Mouse (Mus musculus) embryonic facial prominence, embryonic 11.5 days (tissue): ENCODE data around the gene Ttyh1. TPM values are rescaled to one million over a fixed set of nuclear protein-coding genes. Genes with fewer than 3 reads are reported as not detected.

ENCODE experiments used
- ATAC-seq: fragments of 200-750 bp; cut with Nextera tagmentation; replicated peaks from 2 replicates; pipeline ENCODE4 v1.8.0; 2017; ENCODE audit warnings: low read depth; ENCODE audit not compliant: insufficient number of reproducible peaks, low FRiP score, low TSS enrichment
- DNase-seq: peaks from one replicate; pipeline ENCODE4 v3.0.0-alpha.2; 2015; ENCODE audit warnings: low spot score
- H3K27ac ChIP-seq: fragments of 300-500 bp; sonication (generic); replicated peaks from 2 replicates; pipeline ENCODE4 v1.5.1; 2014; ENCODE audit warnings: mild to moderate bottlenecking, low read depth, low read length, control low read depth
- H3K27me3 ChIP-seq: fragments of 300-500 bp; sonication (generic); 2 replicates; pipeline ENCODE4 v1.6.1; 2014; ENCODE audit warnings: mild to moderate bottlenecking, low read length, moderate library complexity, mixed read lengths; ENCODE audit not compliant: control insufficient read depth, insufficient read depth
- H3K36me3 ChIP-seq: fragments of 300-500 bp; sonication (generic); replicated peaks from 2 replicates; pipeline ENCODE4 v1.6.1; 2014; ENCODE audit warnings: low read depth, mild to moderate bottlenecking, low read length, moderate library complexity, mixed read lengths; ENCODE audit not compliant: control insufficient read depth, insufficient read depth
- H3K4me1 ChIP-seq: fragments of 300-500 bp; sonication (generic); 2 replicates; pipeline ENCODE4 v1.6.1; 2014; ENCODE audit warnings: low read length, mixed read lengths; ENCODE audit not compliant: control insufficient read depth, insufficient read depth
- H3K4me2 ChIP-seq: fragments of 300-500 bp; sonication (generic); 2 replicates; pipeline ENCODE4 v1.6.1; 2014; ENCODE audit warnings: low read depth, mild to moderate bottlenecking, control low read depth, low read length, moderate library complexity
- H3K4me3 ChIP-seq: fragments of 300-500 bp; sonication (generic); 2 replicates; pipeline ENCODE4 v1.5.1; 2014; ENCODE audit warnings: low read depth, low read length, control low read depth
- H3K9ac ChIP-seq: fragments of 300-500 bp; sonication (generic); replicated peaks from 2 replicates; pipeline ENCODE4 v1.6.1; 2014; ENCODE audit warnings: mild to moderate bottlenecking, control low read depth, low read length
- H3K9me3 ChIP-seq: fragments of 300-500 bp; sonication (generic); replicated peaks from 2 replicates; pipeline ENCODE4 v1.6.1; 2016; ENCODE audit warnings: mild to moderate bottlenecking, low read length, inconsistent platforms, mixed read lengths; ENCODE audit not compliant: control insufficient read depth
- whole genome bisulfite sequencing: fragments of 180-500 bp; shearing (Covaris S2); extraction: QIAGEN DNeasy Blood & Tissue Kit; methylation state at CpG from one replicate; pipeline ENCODE4 v1.1.7; 2014; 5-methylcytosine and 5-hydroxymethylcytosine counted together
- polyA plus RNA-seq: library from polyadenylated mRNA; unstranded; fragments of >200 nt; fragmentation: Nextera tagmentation; extraction: Ambion mirVana; gene quantifications from 2 replicates; pipeline ENCODE4 v1.2.1, GENCODE M21; 2014

The Ttyh1 gene
- polyA plus RNA-seq, 1 experiment from 2014 or later = 8.3 TPM

DNA sequence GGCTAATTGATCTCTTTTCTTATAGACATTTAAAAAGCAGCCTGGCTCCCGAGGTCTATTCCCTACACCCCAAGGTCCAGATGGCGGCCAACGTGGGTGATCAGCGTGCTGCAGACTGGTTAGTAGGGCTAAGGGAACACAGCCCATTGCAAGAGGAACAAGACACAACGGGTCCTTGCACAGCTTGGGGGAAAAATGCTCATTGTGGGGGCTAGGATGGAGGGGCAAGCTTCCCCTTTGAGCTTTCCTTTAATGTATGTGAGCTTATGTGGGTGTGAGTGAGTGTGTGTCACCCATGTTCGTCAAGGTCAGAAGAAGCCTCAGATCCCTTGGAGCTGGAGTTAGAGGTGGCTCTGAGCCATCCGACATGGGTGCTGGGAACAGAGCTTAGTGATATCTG is 19.5 kb downstream of the Ttyh1 start:
- WGBS = 93% methylated on average over 7 of the region's 7 CpGs
- no peak for DNase-seq
- H3K36me3 ChIP-seq = peaks cover 15% of the 10 kb centered on the region

GRCm38 (mm10) chr7:4139391-4139790 is 20.2 kb downstream of the Ttyh1 start:
- Histone ChIP-seq H3K4me1 (no peaks in the 10 kb centered on the region), H3K27ac (no peak overlapping the region), H3K4me2 (no peak overlapping the region), H3K36me3 (peaks cover 19% of the 10 kb centered on the region), H3K9me3 (no peaks in the 10 kb centered on the region), H3K27me3 (no peaks in the 10 kb centered on the region), H3K4me3 (no peak overlapping the region), H3K9ac (no peak overlapping the region)
- ATAC-seq (no peak), DNase-seq (no peak)
- 92% methylated on average over 5 of the region's 5 CpGs for WGBS

More for the DNA sequence above, 19.5 kb downstream of the Ttyh1 start:
- Histone ChIP-seq H3K4me2 (no peak overlapping the region), H3K9me3 (no peaks in the 10 kb centered on the region), H3K4me3 (no peak overlapping the region), H3K27me3 (no peaks in the 10 kb centered on the region), H3K27ac (no peak overlapping the region), H3K4me1 (no peaks in the 10 kb centered on the region), H3K9ac (no peak overlapping the region)
- no peak for ATAC-seq

DNA sequence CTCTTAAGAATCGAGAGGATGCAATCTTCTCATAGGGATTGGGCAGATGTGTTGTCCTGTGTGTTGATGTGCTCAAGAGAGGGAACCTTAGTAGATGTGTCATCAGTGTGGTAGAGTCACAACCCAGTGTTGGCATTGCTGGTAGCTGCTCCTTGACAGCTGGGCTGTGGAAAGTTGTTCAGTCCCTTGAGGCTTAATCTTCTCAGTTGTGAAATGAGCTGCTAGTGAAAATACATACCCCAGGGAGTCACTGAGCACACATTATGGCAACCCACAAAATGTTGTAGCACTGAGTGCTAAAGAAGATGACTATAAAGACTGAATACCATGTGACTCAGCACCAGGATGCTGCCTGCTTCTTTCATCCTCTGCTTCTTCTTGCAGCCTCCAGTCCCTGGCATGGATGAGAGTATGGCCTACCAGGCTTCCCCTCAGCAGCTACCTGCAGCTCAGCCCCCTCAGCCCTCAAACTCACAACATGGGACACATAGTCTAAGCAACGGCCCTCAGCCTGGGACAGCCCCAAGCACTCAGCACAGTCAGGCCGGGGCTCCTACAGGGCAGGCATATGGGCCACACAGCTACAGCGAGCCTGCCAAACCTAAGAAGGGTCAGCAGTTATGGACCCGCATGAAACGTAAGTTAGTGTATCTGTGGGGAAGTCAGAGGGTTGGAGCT is 22.6 kb downstream of the Ttyh1 start:
- no peak for ATAC-seq
- Histone ChIP-seq H3K9ac (no peak overlapping the region), H3K4me2 (no peak overlapping the region), H3K4me3 (no peak overlapping the region), H3K27me3 (no peaks in the 10 kb centered on the region), H3K27ac (no peak overlapping the region), H3K4me1 (no peaks in the 10 kb centered on the region), H3K9me3 (no peaks in the 10 kb centered on the region), H3K36me3 (peaks cover 36% of the 10 kb centered on the region)
- DNase-seq = no peak
- WGBS = 92% methylated on average over 6 of the region's 6 CpGs

GRCm38 (mm10) chr7:4142796-4143445 is 23.7 kb downstream of the Ttyh1 start:
- H3K9ac ChIP-seq = no peak overlapping the region
- no peak overlapping the region for H3K4me3 ChIP-seq
- H3K36me3 ChIP-seq = peaks cover 39% of the 10 kb centered on the region
- H3K27ac ChIP-seq = no peak overlapping the region
- DNase-seq (no peak), ATAC-seq (no peak)
- no peaks in the 10 kb centered on the region for H3K27me3 ChIP-seq
- 96% methylated on average over 10 of the region's 10 CpGs for WGBS
- H3K4me1 ChIP-seq = no peaks in the 10 kb centered on the region
- no peak overlapping the region for H3K4me2 ChIP-seq
- no peaks in the 10 kb centered on the region for H3K9me3 ChIP-seq

GRCm38 (mm10) chr7:4143506-4143905 is 24.3 kb downstream of the Ttyh1 start:
- Histone ChIP-seq H3K4me3 (no peak overlapping the region), H3K4me1 (peaks cover 2% of the 10 kb centered on the region; the same call in 1 of the 2 replicates), H3K4me2 (no peak overlapping the region), H3K9ac (no peak overlapping the region), H3K27ac (no peak overlapping the region), H3K27me3 (no peaks in the 10 kb centered on the region), H3K9me3 (no peaks in the 10 kb centered on the region), H3K36me3 (peaks cover 39% of the 10 kb centered on the region)
- ATAC-seq (no peak), DNase-seq (no peak)
- WGBS = 96% methylated on average over 19 of the region's 19 CpGs

DNA sequence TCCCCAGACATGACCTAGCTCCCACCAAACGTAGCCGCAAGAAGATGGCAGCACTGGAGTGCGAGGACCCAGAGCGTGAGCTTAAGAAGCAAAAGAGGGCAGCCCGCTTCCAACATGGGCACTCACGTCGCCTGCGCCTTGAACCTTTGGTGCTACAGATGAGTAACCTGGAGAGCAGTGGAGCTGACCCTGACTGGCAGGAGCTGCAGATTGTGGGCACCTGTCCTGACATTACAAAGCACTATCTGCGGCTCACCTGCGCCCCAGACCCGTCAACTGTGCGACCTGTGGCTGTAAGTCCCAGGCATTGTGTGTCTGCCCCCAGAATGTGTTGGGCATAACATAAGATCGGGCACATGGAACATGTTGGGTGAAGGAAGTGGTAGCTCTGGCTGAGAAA is 24.8 kb downstream of the Ttyh1 start:
- H3K4me2 ChIP-seq = no peak overlapping the region
- no peaks in the 10 kb centered on the region for H3K27me3 ChIP-seq
- WGBS = 97% methylated on average over 13 of the region's 13 CpGs
- DNase-seq (no peak), ATAC-seq (no peak)
- H3K9me3 ChIP-seq = no peaks in the 10 kb centered on the region
- H3K9ac ChIP-seq = no peak overlapping the region
- peaks cover 39% of the 10 kb centered on the region for H3K36me3 ChIP-seq
- peaks cover 3% of the 10 kb centered on the region; the same call in 1 of the 2 replicates for H3K4me1 ChIP-seq
- H3K27ac ChIP-seq = no peak overlapping the region
- H3K4me3 ChIP-seq = no peak overlapping the region

DNA sequence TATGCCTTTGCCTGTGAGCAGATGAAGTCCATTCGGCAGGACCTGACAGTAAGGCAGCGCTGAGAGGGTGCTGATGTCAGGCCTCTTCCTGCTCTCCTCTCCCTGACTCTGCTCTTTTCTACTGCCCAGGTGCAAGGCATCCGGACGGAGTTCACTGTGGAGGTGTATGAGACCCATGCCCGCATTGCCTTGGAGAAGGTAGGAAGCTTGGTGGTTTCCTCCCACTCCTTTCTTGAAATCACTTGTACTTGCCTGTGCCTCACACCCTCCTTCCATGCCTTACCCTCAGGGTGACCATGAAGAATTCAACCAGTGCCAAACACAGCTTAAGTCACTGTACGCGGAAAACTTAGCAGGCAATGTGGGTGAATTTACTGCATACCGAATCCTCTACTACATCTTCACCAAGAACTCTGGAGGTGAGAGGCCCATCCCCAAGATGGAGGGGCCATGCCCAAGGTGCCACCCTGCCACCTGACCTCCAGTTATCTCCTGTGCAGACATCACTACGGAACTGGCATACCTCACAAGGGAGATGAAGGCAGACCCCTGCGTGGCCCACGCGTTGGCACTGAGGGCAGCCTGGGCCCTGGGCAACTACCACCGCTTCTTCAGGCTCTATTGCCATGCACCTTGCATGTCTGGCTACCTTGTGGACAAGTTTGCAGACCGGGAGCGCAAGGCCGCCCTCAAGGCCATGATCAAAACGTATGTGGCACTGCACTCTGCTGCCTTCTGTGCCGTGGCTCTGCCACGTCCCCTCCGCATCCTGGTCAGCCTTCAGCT is 25.8 kb downstream of the Ttyh1 start:
- H3K27ac ChIP-seq = no peak overlapping the region
- H3K4me3 ChIP-seq = no peak overlapping the region
- DNase-seq (no peak), ATAC-seq (no peak)
- H3K4me2 ChIP-seq = no peak overlapping the region
- H3K36me3 ChIP-seq = peaks cover 38% of the 10 kb centered on the region
- 95% methylated on average over 20 of the region's 20 CpGs for WGBS
- H3K4me1 ChIP-seq = peaks cover 3% of the 10 kb centered on the region; the same call in 1 of the 2 replicates
- H3K9ac ChIP-seq = no peak overlapping the region
- H3K9me3 ChIP-seq = no peaks in the 10 kb centered on the region
- no peaks in the 10 kb centered on the region for H3K27me3 ChIP-seq
